Mouse (Mus musculus): ENCODE measurements around the gene Syn3. TPM values are rescaled to one million over a fixed set of nuclear protein-coding genes. Genes with fewer than 3 reads are reported as not detected.
"Not testable (repeated sequence)": the region's sequence is repeated elsewhere in the genome, so short reads cannot be mapped to it uniquely, and the experiment has no call there.

Syn3 gene
- polyA plus RNA-seq, 1 experiment: 2.6 TPM

DNA sequence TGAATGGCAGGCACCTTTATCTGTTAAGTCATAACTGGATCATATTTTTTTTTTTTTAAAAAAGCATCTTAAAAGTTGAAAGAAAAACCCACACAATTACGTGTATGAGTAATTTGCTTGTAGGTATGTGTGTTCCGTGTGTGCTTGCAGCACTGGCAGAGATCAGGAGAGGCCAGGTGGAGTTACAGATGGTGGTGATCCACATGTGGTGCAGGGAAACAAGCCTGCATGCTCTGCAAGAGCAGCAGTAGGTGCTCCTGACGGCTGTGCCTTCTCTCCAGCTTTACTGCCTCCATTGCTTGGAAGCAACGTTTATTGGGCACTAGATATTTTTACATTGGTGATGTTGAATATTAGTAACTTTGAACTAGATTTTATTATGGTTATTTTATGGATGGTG lies 455.0 kb downstream of the Syn3 start:
- Histone ChIP-seq H3K4me1 (ENCODE audit: control insufficient read depth, insufficient read depth, low read length) (no peaks in the 10 kb centered on the region), H3K9ac (ENCODE audit: low read depth, poor library complexity, severe bottlenecking) (no peak overlapping the region), H3K36me3 (ENCODE audit: control insufficient read depth, insufficient read depth, low read length, poor library complexity, severe bottlenecking) (peaks cover 22% of the 10 kb centered on the region), H3K27ac (ENCODE audit: insufficient read depth, low read length) (no peak overlapping the region), H3K9me3 (replicated peaks; ENCODE audit: control insufficient read depth, insufficient read depth, low read length, poor library complexity, severe bottlenecking) (no peaks in the 10 kb centered on the region), H3K4me3 (ENCODE audit: low read depth, low read length) (no peak overlapping the region), H3K27me3 (ENCODE audit: control insufficient read depth, insufficient read depth, low read length, poor library complexity, severe bottlenecking) (no peaks in the 10 kb centered on the region)
- TF ChIP-seq EP300 (IDR thresholded peaks at IDR 0.05; ENCODE audit: insufficient read depth, low read depth, low read length) (no peak), CTCF (IDR thresholded peaks at IDR 0.05; ENCODE audit: low read depth, low read length) (no peak), POLR2A (IDR thresholded peaks at IDR 0.05; ENCODE audit: insufficient read depth, low read length) (no peak)

GRCm38 (mm10) chr10:86034007-86034728 lies 464.5 kb downstream of the Syn3 start:
- no peak overlapping the region for H3K27ac ChIP-seq (ENCODE audit: insufficient read depth, low read length)
- TF ChIP-seq EP300 (IDR thresholded peaks at IDR 0.05; ENCODE audit: insufficient read depth, low read depth, low read length) (no peak), POLR2A (IDR thresholded peaks at IDR 0.05; ENCODE audit: insufficient read depth, low read length) (no peak), CTCF (IDR thresholded peaks at IDR 0.05; ENCODE audit: low read depth, low read length) (no peak)
- no peaks in the 10 kb centered on the region for H3K4me1 ChIP-seq (ENCODE audit: control insufficient read depth, insufficient read depth, low read length)
- H3K9me3 ChIP-seq (replicated peaks; ENCODE audit: control insufficient read depth, insufficient read depth, low read length, poor library complexity, severe bottlenecking): no peaks in the 10 kb centered on the region
- H3K27me3 ChIP-seq (ENCODE audit: control insufficient read depth, insufficient read depth, low read length, poor library complexity, severe bottlenecking): no peaks in the 10 kb centered on the region
- no peak overlapping the region for H3K9ac ChIP-seq (ENCODE audit: low read depth, poor library complexity, severe bottlenecking)
- H3K4me3 ChIP-seq (ENCODE audit: low read depth, low read length): no peak overlapping the region
- H3K36me3 ChIP-seq (ENCODE audit: control insufficient read depth, insufficient read depth, low read length, poor library complexity, severe bottlenecking): peaks cover 23% of the 10 kb centered on the region

GRCm38 (mm10) chr10:86032517-86032916 lies 466.2 kb downstream of the Syn3 start:
- H3K4me3 ChIP-seq (ENCODE audit: low read depth, low read length): no peak overlapping the region
- no peaks in the 10 kb centered on the region for H3K27me3 ChIP-seq (ENCODE audit: control insufficient read depth, insufficient read depth, low read length, poor library complexity, severe bottlenecking)
- H3K27ac ChIP-seq (ENCODE audit: insufficient read depth, low read length): no peak overlapping the region
- no peaks in the 10 kb centered on the region for H3K4me1 ChIP-seq (ENCODE audit: control insufficient read depth, insufficient read depth, low read length)
- TF ChIP-seq CTCF (IDR thresholded peaks at IDR 0.05; ENCODE audit: low read depth, low read length) (no peak), POLR2A (IDR thresholded peaks at IDR 0.05; ENCODE audit: insufficient read depth, low read length) (no peak)
- H3K9me3 ChIP-seq (replicated peaks; ENCODE audit: control insufficient read depth, insufficient read depth, low read length, poor library complexity, severe bottlenecking): no peaks in the 10 kb centered on the region
- no peak overlapping the region for H3K9ac ChIP-seq (ENCODE audit: low read depth, poor library complexity, severe bottlenecking)
- peaks cover 24% of the 10 kb centered on the region for H3K36me3 ChIP-seq (ENCODE audit: control insufficient read depth, insufficient read depth, low read length, poor library complexity, severe bottlenecking)

DNA sequence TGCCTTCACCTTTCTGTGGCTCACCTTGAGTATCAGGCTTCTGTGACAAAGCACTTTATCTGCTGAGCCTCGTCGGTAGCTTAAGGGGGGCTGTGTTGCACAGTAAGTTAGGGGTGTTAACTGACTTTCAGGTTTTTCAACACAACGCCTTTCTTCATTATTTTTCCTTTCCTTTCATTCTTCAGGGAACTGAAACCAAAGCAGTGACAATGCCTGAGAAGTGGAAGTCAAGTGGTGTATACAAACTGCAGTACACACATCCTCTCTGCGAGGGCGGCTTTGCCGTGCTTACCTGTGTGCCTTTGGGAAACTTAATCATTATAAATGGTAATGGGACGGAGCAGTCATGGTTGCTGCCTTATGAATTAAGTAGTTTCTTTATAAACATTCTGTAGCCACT lies 468.0 kb downstream of the Syn3 start:
- Histone ChIP-seq H3K9ac (ENCODE audit: low read depth, poor library complexity, severe bottlenecking) (no peak overlapping the region), H3K4me1 (ENCODE audit: control insufficient read depth, insufficient read depth, low read length) (no peaks in the 10 kb centered on the region), H3K27me3 (ENCODE audit: control insufficient read depth, insufficient read depth, low read length, poor library complexity, severe bottlenecking) (no peaks in the 10 kb centered on the region), H3K9me3 (replicated peaks; ENCODE audit: control insufficient read depth, insufficient read depth, low read length, poor library complexity, severe bottlenecking) (no peaks in the 10 kb centered on the region), H3K27ac (ENCODE audit: insufficient read depth, low read length) (no peak overlapping the region), H3K36me3 (ENCODE audit: control insufficient read depth, insufficient read depth, low read length, poor library complexity, severe bottlenecking) (peaks cover 24% of the 10 kb centered on the region), H3K4me3 (ENCODE audit: low read depth, low read length) (no peak overlapping the region)
- no peak for TF ChIP-seq CTCF (IDR thresholded peaks at IDR 0.05; ENCODE audit: low read depth, low read length)
- no peak for TF ChIP-seq POLR2A (IDR thresholded peaks at IDR 0.05; ENCODE audit: insufficient read depth, low read length)
- TF ChIP-seq EP300 (IDR thresholded peaks at IDR 0.05; ENCODE audit: insufficient read depth, low read depth, low read length): no peak

DNA sequence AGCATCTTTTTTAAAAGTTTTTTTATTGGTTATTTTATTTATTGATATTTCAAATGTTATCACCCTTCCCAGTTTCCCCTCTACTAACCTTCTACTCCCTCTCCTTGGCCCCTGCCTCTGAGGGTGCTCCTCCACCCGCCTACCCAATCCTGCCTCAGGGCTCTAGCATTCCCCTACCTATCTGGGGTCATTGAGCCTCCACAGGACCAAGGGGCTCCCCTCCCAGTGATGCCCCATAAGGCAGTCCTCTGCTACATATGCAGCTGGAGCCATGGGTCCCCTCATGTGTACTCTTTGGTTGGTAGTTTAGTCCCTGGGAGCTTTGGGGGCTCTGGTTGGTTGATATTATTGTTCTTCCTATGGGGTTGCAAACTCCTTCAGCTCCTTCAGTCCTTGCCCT lies 471.9 kb downstream of the Syn3 start:
- H3K36me3 ChIP-seq (ENCODE audit: control insufficient read depth, insufficient read depth, low read length, poor library complexity, severe bottlenecking): peaks cover 10% of the 10 kb centered on the region
- H3K9ac ChIP-seq (ENCODE audit: low read depth, poor library complexity, severe bottlenecking); H3K4me1 ChIP-seq (ENCODE audit: control insufficient read depth, insufficient read depth, low read length); H3K4me3 ChIP-seq (ENCODE audit: low read depth, low read length); H3K9me3 ChIP-seq (replicated peaks; ENCODE audit: control insufficient read depth, insufficient read depth, low read length, poor library complexity, severe bottlenecking); H3K27ac ChIP-seq (ENCODE audit: insufficient read depth, low read length); H3K27me3 ChIP-seq (ENCODE audit: control insufficient read depth, insufficient read depth, low read length, poor library complexity, severe bottlenecking): not testable (repeated sequence)

DNA sequence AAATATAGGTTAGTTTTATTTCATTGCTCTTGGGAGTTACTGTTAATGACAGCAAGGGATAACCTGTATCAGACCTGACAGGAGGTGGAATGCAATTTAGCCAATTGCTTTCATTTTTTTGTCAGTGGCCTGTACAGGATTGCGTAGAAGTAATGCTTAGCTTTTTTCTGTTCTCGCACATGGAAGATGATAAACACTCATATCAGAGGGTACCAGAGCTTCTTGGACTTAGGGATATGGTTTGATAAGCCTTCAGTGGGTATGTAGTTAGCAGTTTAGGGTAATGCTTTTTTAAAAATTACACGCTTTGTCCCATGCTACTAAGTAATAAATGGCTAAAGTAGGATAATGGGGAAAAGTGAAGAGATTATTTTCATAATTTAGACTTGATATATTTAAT lies 472.3 kb downstream of the Syn3 start:
- no peaks in the 10 kb centered on the region for H3K27me3 ChIP-seq (ENCODE audit: control insufficient read depth, insufficient read depth, low read length, poor library complexity, severe bottlenecking)
- H3K36me3 ChIP-seq (ENCODE audit: control insufficient read depth, insufficient read depth, low read length, poor library complexity, severe bottlenecking): peaks cover 10% of the 10 kb centered on the region; the same call in 1 of the 2 replicates
- H3K4me3 ChIP-seq (ENCODE audit: low read depth, low read length): no peak overlapping the region
- no peak for TF ChIP-seq CTCF (IDR thresholded peaks at IDR 0.05; ENCODE audit: low read depth, low read length)
- no peak for TF ChIP-seq POLR2A (IDR thresholded peaks at IDR 0.05; ENCODE audit: insufficient read depth, low read length)
- no peak for TF ChIP-seq EP300 (IDR thresholded peaks at IDR 0.05; ENCODE audit: insufficient read depth, low read depth, low read length)
- no peak overlapping the region for H3K9ac ChIP-seq (ENCODE audit: low read depth, poor library complexity, severe bottlenecking)
- H3K9me3 ChIP-seq (replicated peaks; ENCODE audit: control insufficient read depth, insufficient read depth, low read length, poor library complexity, severe bottlenecking): no peaks in the 10 kb centered on the region
- H3K27ac ChIP-seq (ENCODE audit: insufficient read depth, low read length): no peak overlapping the region
- peaks cover 1% of the 10 kb centered on the region for H3K4me1 ChIP-seq (ENCODE audit: control insufficient read depth, insufficient read depth, low read length)

Data from ES-Bruce4 (cell line).